Mouse (Mus musculus) heart, postnatal 0 days (tissue): Measurements from ENCODE around the gene Sall4.

Experiments
- CTCF ChIP-seq: IDR thresholded peaks from 2 replicates; pipeline ENCODE4 v1.5.1; 2016; ENCODE audit warnings: antibody characterized with exemption, control low read depth, low read depth
- EP300 ChIP-seq: IDR thresholded peaks from 2 replicates; pipeline ENCODE4 v1.6.1; 2016; ENCODE audit warnings: antibody characterized with exemption, low read depth

DNA sequence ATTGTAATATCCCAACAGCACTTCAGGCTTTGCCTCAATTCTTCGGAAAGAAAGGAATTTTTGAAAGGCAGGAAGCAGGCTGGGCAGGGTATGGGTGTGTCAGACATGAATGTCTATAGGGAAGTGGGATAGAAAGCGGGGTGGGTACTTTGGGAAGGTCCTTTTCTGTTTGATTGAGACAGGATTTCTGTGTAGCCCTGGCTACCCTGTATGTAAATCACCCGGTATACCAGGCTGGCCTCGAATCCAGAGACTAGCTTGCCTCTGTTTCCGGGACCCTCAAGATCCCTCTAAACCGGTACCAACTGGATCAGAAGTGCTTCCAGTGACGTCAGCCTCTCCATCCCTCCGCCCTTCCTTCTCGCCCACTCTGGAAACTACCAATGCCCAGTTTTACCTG lies 6.6 kb downstream of the Sall4 start:
- TF ChIP-seq CTCF (no peak), EP300 (no peak)
